Comparison of ENCODE assay signal across 13 mouse cellular contexts in genomic region chr8:127251985-127252384, GRCm38 (mm10).
DNase-seq lines count a peak whose midpoint lies in the region; ATAC-seq and TF ChIP-seq lines count a peak whose summit lies in the region.
"Had no signal": no experiment of that assay in that cellular context is flagged by ENCODE, and none has a peak within 500 bp of the region (broad histone marks: within the 10 kb centered on the region; RNA-seq: fewer than 3 reads in every experiment).

No protein-coding gene starts in this region.

- no peak for TF ChIP-seq EP300 in CH12.LX (IDR thresholded peaks at IDR 0.05; ENCODE audit: low read length)

- H3K9ac ChIP-seq in CH12.LX (ENCODE audit: insufficient read depth, low read depth): no peak overlapping the region
- H3K9ac ChIP-seq: midbrain, embryonic 13.5 days had no signal

- no peaks in the 10 kb centered on the region for H3K36me3 ChIP-seq in CH12.LX (replicated peaks in 1 of 2; ENCODE audit: control insufficient read depth in 1 of 2, insufficient read depth in 1 of 2, low read length in 1 of 2)
- H3K36me3 ChIP-seq: midbrain, embryonic 13.5 days had no signal

- no peak for TF ChIP-seq RAD21 in CH12.LX (IDR thresholded peaks at IDR 0.05; ENCODE audit: low read depth, low read length)

- no peak for DNase-seq in gastrocnemius, adult 2 months
- DNase-seq in gastrocnemius, postnatal 14 days: no peak
- peak; percentile 10 to 42 for DNase-seq in kidney, postnatal 25 days
- DNase-seq in kidney, adult 8-10 months: no peak
- DNase-seq in CH12.LX (ENCODE audit: extremely low read depth): peak; percentile 27
- DNase-seq in ZHBTc4 (ENCODE audit: low read depth, low spot score): peak; percentile 72
- no peak for DNase-seq in embryo, embryonic 11 days
- DNase-seq: adrenal gland, adult 8-10 months; lung, postnatal 14 days had no signal

- H3K4me3 ChIP-seq in gastrocnemius, adult 2 months: no peak overlapping the region
- no peak overlapping the region for H3K4me3 ChIP-seq in CH12.LX (replicated peaks in 1 of 3; ENCODE audit: low read depth in 2 of 3, low read length in 2 of 3, poor library complexity in 1 of 3)
- H3K4me3 ChIP-seq: midbrain, embryonic 13.5 days had no signal

- intact Hi-C loops in gastrocnemius, adult 2 months (cut with DNase I): no loop called here
- intact Hi-C loops in gastrocnemius, postnatal 14 days (cut with DNase I; ENCODE audit: low total_unique reads): no loop called here

- no peak for TF ChIP-seq POLR2A in CH12.LX (IDR thresholded peaks at IDR 0.05; ENCODE audit: low read depth, low read length)

- peak; percentile 22 for TF ChIP-seq CTCF in gastrocnemius, adult 2 months (IDR thresholded peaks at IDR 0.05)
- peak; percentile 40 to 45 for TF ChIP-seq CTCF in CH12.LX (conservative IDR thresholded peaks at IDR 0.05 in 1 of 2, IDR thresholded peaks at IDR 0.05 in 1 of 2; ENCODE audit: low read depth in 2 of 2, low read length in 2 of 2)

- H3K4me1 ChIP-seq in CH12.LX (ENCODE audit: control insufficient read depth in 1 of 2, insufficient read depth in 2 of 2): no peaks in the 10 kb centered on the region

- in situ Hi-C loops in CH12.LX (cut with MboI; ENCODE audit: low pct_ligation_motif_present, low pct_unique_long_range_greater_than_20kb, low sequenced_read_pairs): no loop called here

- dilution Hi-C loops in CH12.LX (cut with MboI; ENCODE audit: extremely low pct_ligation_motif_present, extremely low pct_unique_long_range_greater_than_20kb, low sequenced_read_pairs): no loop called here

- no peaks in the 10 kb centered on the region for H3K9me3 ChIP-seq in CH12.LX (replicated peaks; ENCODE audit: low read length)
- H3K9me3 ChIP-seq: midbrain, embryonic 13.5 days had no signal

- no peak for ATAC-seq in erythroblast, adult 5-6 weeks (replicated peaks; ENCODE audit: low FRiP score, poor library complexity, severe bottlenecking)
- ATAC-seq: forebrain, embryonic 16.5 days; hindbrain, embryonic 16.5 days; midbrain, embryonic 13.5 days had no signal

- no peak overlapping the region for H3K4me2 ChIP-seq in CH12.LX (ENCODE audit: insufficient read depth, low read depth, poor library complexity, severe bottlenecking)
- H3K4me2 ChIP-seq: midbrain, embryonic 13.5 days had no signal

- no peak overlapping the region for H3K27ac ChIP-seq in gastrocnemius, adult 2 months
- no peak overlapping the region for H3K27ac ChIP-seq in CH12.LX (ENCODE audit: insufficient read depth, low read depth)
- H3K27ac ChIP-seq: midbrain, embryonic 13.5 days had no signal

- H3K27me3 ChIP-seq in CH12.LX (replicated peaks): no peaks in the 10 kb centered on the region
- H3K27me3 ChIP-seq: midbrain, embryonic 13.5 days had no signal

- no peaks in the 10 kb centered on the region for H3K79me2 ChIP-seq in CH12.LX (replicated peaks; ENCODE audit: control insufficient read depth, extremely low read depth, insufficient read depth, poor library complexity, severe bottlenecking)

TF ChIP-seq in CH12.LX, 34 proteins besides CTCF, POLR2A, EP300 and RAD21:
- no peak for TF ChIP-seq SIN3A (IDR thresholded peaks at IDR 0.05; ENCODE audit: low read length)
- TF ChIP-seq MAZ (IDR thresholded peaks at IDR 0.05; ENCODE audit: low read depth, low read length): no peak
- no peak for TF ChIP-seq ZMIZ1 (IDR thresholded peaks at IDR 0.05; ENCODE audit: low read depth, low read length)
- TF ChIP-seq ELF1 (IDR thresholded peaks at IDR 0.05; ENCODE audit: low read depth, low read length): no peak
- no peak for TF ChIP-seq USF1 (IDR thresholded peaks at IDR 0.05; ENCODE audit: low read depth, low read length)
- TF ChIP-seq MAFK (IDR thresholded peaks at IDR 0.05; ENCODE audit: insufficient replicate concordance, low read length): no peak
- TF ChIP-seq JUND (conservative IDR thresholded peaks at IDR 0.05; ENCODE audit: low read depth, low read length): no peak
- no peak for TF ChIP-seq TCF12 (IDR thresholded peaks at IDR 0.05; ENCODE audit: low read depth, low read length)
- TF ChIP-seq SMC3 (IDR thresholded peaks at IDR 0.05; ENCODE audit: low read depth, low read length): no peak
- TF ChIP-seq NRF1 (IDR thresholded peaks at IDR 0.05; ENCODE audit: low read depth, low read length): no peak
- TF ChIP-seq ETS1 (conservative IDR thresholded peaks at IDR 0.05; ENCODE audit: low read depth, low read length): no peak
- TF ChIP-seq PAX5 (IDR thresholded peaks at IDR 0.05; ENCODE audit: low read length): no peak
- no peak for TF ChIP-seq RCOR1 (conservative IDR thresholded peaks at IDR 0.05; ENCODE audit: low read depth, low read length)
- TF ChIP-seq JUN (IDR thresholded peaks at IDR 0.05; ENCODE audit: insufficient read depth, low read depth, low read length): no peak
- no peak for TF ChIP-seq IRF4 (IDR thresholded peaks at IDR 0.05; ENCODE audit: low read depth, low read length)

Comparison
In these comparisons a context has a peak if more than half of its experiments do, and no peak if none do; other contexts are left out.
1. DNase-seq: peak in kidney, postnatal 25 days (2 of 2), CH12.LX (single experiment) and ZHBTc4 (single experiment); none in gastrocnemius, adult 2 months (single experiment), gastrocnemius, postnatal 14 days (single experiment), kidney, adult 8-10 months (0 of 2) and embryo, embryonic 11 days (single experiment).